Mouse (Mus musculus) kidney, postnatal 4 days (tissue): ENCODE data around the gene Lats2.

Experiments
- DNase-seq, 2 experiments: peaks; one replicate each; pipeline ENCODE4 v3.0.0; 2021; ENCODE audit warnings: mixed read lengths in 2 of 2

Lats2 gene

GRCm38 (mm10) chr14:57736141-57736540 is 22.0 kb downstream of the Lats2 start:
- no peak for DNase-seq

- no peak for DNase-seq
Observed at GRCm38 (mm10) chr14:57732668-57733293, 25.4 kb downstream of the Lats2 start.

GRCm38 (mm10) chr14:57730527-57730926 is 27.7 kb downstream of the Lats2 start:
- DNase-seq: peak; percentile 78 to 84

- peak; percentile 59 to 71 for DNase-seq
Observed at GRCm38 (mm10) chr14:57729975-57730499, 28.2 kb downstream of the Lats2 start.

- no peak for DNase-seq
Observed at GRCm38 (mm10) chr14:57729364-57729763, 28.8 kb downstream of the Lats2 start.

GRCm38 (mm10) chr14:57726172-57726571 is 32.0 kb downstream of the Lats2 start:
- DNase-seq: peak in 1 of 2 experiments; percentile 24

- no peak for DNase-seq
Observed at GRCm38 (mm10) chr14:57724473-57724872, 33.7 kb downstream of the Lats2 start.

- DNase-seq: no peak
Observed at GRCm38 (mm10) chr14:57718245-57718644, 39.9 kb downstream of the Lats2 start.

- no peak for DNase-seq
Observed at GRCm38 (mm10) chr14:57716601-57717245, 41.5 kb downstream of the Lats2 start.

GRCm38 (mm10) chr14:57712884-57713283 is 45.3 kb downstream of the Lats2 start:
- DNase-seq: no peak

- DNase-seq: no peak
Observed at GRCm38 (mm10) chr14:57711059-57711458, 47.1 kb downstream of the Lats2 start.

- DNase-seq: peak; percentile 34 to 60
Observed at GRCm38 (mm10) chr14:57709171-57709570, 49.0 kb downstream of the Lats2 start.

GRCm38 (mm10) chr14:57708580-57708979 is 49.6 kb downstream of the Lats2 start:
- DNase-seq: peak; percentile 63 to 73

GRCm38 (mm10) chr14:57707100-57707893 is 50.9 kb downstream of the Lats2 start:
- peak; percentile 60 to 63 for DNase-seq

GRCm38 (mm10) chr14:57706760-57707099 is 51.5 kb downstream of the Lats2 start:
- peak in 1 of 2 experiments; percentile 33 for DNase-seq

- DNase-seq: no peak
Observed at GRCm38 (mm10) chr14:57705759-57706158, 52.4 kb downstream of the Lats2 start.

- DNase-seq: no peak
Observed at GRCm38 (mm10) chr14:57705075-57705474, 53.1 kb downstream of the Lats2 start.

GRCm38 (mm10) chr14:57701915-57702477 is 56.2 kb downstream of the Lats2 start:
- DNase-seq: no peak

- no peak for DNase-seq
Observed at GRCm38 (mm10) chr14:57699461-57699970, 58.7 kb downstream of the Lats2 start.

GRCm38 (mm10) chr14:57699016-57699415 is 59.2 kb downstream of the Lats2 start:
- DNase-seq: no peak

GRCm38 (mm10) chr14:57696066-57696465 is 62.1 kb downstream of the Lats2 start:
- DNase-seq: no peak

- DNase-seq: peak; percentile 34 to 47
Observed at GRCm38 (mm10) chr14:57695550-57695949, 62.6 kb downstream of the Lats2 start.

- DNase-seq: no peak
Observed at GRCm38 (mm10) chr14:57694246-57694645, 63.9 kb downstream of the Lats2 start.
